ENCODE assay signal across 17 mouse cellular contexts in the genomic region with DNA sequence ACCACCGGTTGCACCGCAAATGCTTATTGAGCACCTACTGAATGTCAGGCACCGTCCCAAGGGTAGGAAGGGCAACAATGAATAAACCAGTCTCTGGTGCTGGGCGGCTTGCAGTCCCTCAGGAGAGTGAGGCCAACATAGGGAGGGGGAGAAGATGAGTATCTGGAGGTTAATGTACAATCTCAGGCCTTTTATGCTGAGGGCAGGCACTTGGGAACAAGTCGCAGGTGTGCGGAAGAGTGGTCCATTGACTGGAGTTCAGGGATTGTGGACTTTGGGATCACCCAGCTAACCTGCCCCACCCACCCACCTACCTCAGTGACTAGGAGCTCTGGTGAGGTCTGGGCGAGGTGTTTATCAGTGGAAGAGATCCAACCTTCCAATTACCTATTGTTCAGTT. TPM values are rescaled to one million over a fixed set of nuclear protein-coding genes. Genes with fewer than 3 reads are reported as not detected.
DNase-seq lines count a peak whose midpoint lies in the region; ATAC-seq and TF ChIP-seq lines count a peak whose summit lies in the region.
"Had no signal": no experiment of that assay in that cellular context is flagged by ENCODE, and none has a peak within 500 bp of the region (broad histone marks: within the 10 kb centered on the region; RNA-seq: fewer than 3 reads in every experiment).

No protein-coding gene starts in this region.

- DNase-seq in kidney, postnatal 10 days = peak; percentile 65
- DNase-seq in stomach, postnatal 0 days (ENCODE audit: low spot score) = peak; percentile 49
- DNase-seq in heart, postnatal 25 days (ENCODE audit: low spot score) = no peak
- no peak for DNase-seq in retina, postnatal 1 day
- DNase-seq in spleen, postnatal 14 days (ENCODE audit: low spot score in 2 of 2) = no peak
- DNase-seq: B cell, adult 2 months; cerebellum, adult 8-10 months; lung, embryonic 14.5 days; right cerebral cortex, postnatal 4 days had no signal

- TF ChIP-seq CTCF in intestine, postnatal 0 days (IDR thresholded peaks at IDR 0.05; ENCODE audit: low read depth) = no peak
- no peak for TF ChIP-seq CTCF in stomach, postnatal 0 days (IDR thresholded peaks at IDR 0.05; ENCODE audit: low read depth)

- WGBS in liver, embryonic 16.5 days (ENCODE audit: insufficient replicate concordance) = 60% methylated on average over 7 of the region's 7 CpGs
- 71% methylated on average over 7 of the region's 7 CpGs for WGBS in liver, embryonic 12.5 days (ENCODE audit: insufficient replicate concordance)
- 45% methylated on average over 7 of the region's 7 CpGs for WGBS in intestine, postnatal 0 days
- WGBS in stomach, postnatal 0 days = 60% methylated on average over 7 of the region's 7 CpGs

- H3K9ac ChIP-seq in liver, embryonic 16.5 days (ENCODE audit: low read depth, low read length) = no peak overlapping the region
- no peak overlapping the region for H3K9ac ChIP-seq in liver, embryonic 12.5 days
- no peak overlapping the region for H3K9ac ChIP-seq in intestine, postnatal 0 days (ENCODE audit: low read depth, low read length)
- H3K9ac ChIP-seq in stomach, postnatal 0 days (ENCODE audit: low read length) = no peak overlapping the region
- H3K9ac ChIP-seq: lung, embryonic 14.5 days; midbrain, embryonic 15.5 days; neural tube, embryonic 12.5 days had no signal

- peak; percentile 50 for ATAC-seq in liver, embryonic 16.5 days (ENCODE audit: low read depth)
- ATAC-seq in liver, embryonic 12.5 days = no peak
- peak; percentile 83 for ATAC-seq in intestine, postnatal 0 days
- ATAC-seq in stomach, postnatal 0 days (ENCODE audit: low FRiP score, low TSS enrichment) = 0 out of 2 replicates have a peak, but pooled peaks have one; percentile 21
- ATAC-seq: inflammation-experienced regulatory T-cells, adult 6 months; midbrain, embryonic 15.5 days had no signal

- no peaks in the 10 kb centered on the region for H3K9me3 ChIP-seq in liver, embryonic 16.5 days (replicated peaks; ENCODE audit: control insufficient read depth, low read length)
- no peaks in the 10 kb centered on the region for H3K9me3 ChIP-seq in liver, embryonic 12.5 days (replicated peaks)
- H3K9me3 ChIP-seq in intestine, postnatal 0 days (ENCODE audit: control insufficient read depth) = no peaks in the 10 kb centered on the region
- no peaks in the 10 kb centered on the region for H3K9me3 ChIP-seq in stomach, postnatal 0 days (ENCODE audit: control insufficient read depth, low read length)
- H3K9me3 ChIP-seq: heart, embryonic 10.5 days; hindbrain, embryonic 10.5 days; midbrain, embryonic 15.5 days; neural tube, embryonic 12.5 days had no signal

- intact Hi-C loops in heart, postnatal 25 days (cut with DNase I) = no loop called here

- H3K4me3 ChIP-seq in liver, embryonic 16.5 days (ENCODE audit: low read depth, low read length) = no peak overlapping the region
- H3K4me3 ChIP-seq in liver, embryonic 12.5 days = no peak overlapping the region
- H3K4me3 ChIP-seq in intestine, postnatal 0 days (ENCODE audit: low read depth, low read length) = no peak overlapping the region
- no peak overlapping the region for H3K4me3 ChIP-seq in stomach, postnatal 0 days (ENCODE audit: low read depth, low read length)
- H3K4me3 ChIP-seq: heart, embryonic 10.5 days; hindbrain, embryonic 10.5 days; midbrain, embryonic 15.5 days; neural tube, embryonic 12.5 days had no signal

- H3K27ac ChIP-seq in liver, embryonic 16.5 days (ENCODE audit: low read length) = no peak overlapping the region
- no peak overlapping the region for H3K27ac ChIP-seq in liver, embryonic 12.5 days
- peak overlapping the region; percentile 80 for H3K27ac ChIP-seq in intestine, postnatal 0 days (ENCODE audit: low read depth, low read length)
- H3K27ac ChIP-seq in stomach, postnatal 0 days (replicated peaks) = no peak overlapping the region
- H3K27ac ChIP-seq: heart, embryonic 10.5 days; hindbrain, embryonic 10.5 days; midbrain, embryonic 15.5 days; neural tube, embryonic 12.5 days had no signal

- H3K36me3 ChIP-seq in liver, embryonic 16.5 days (ENCODE audit: control insufficient read depth, insufficient read depth) = no peaks in the 10 kb centered on the region; the same call in 1 of the 2 replicates
- peaks cover 22% of the 10 kb centered on the region for H3K36me3 ChIP-seq in liver, embryonic 12.5 days
- peaks cover 27% of the 10 kb centered on the region; the same call in 1 of the 2 replicates for H3K36me3 ChIP-seq in intestine, postnatal 0 days (ENCODE audit: control insufficient read depth, insufficient read depth)
- no peaks in the 10 kb centered on the region for H3K36me3 ChIP-seq in stomach, postnatal 0 days (ENCODE audit: control insufficient read depth, insufficient read depth, low read length)

- H3K4me1 ChIP-seq in liver, embryonic 16.5 days (ENCODE audit: control insufficient read depth, low read depth, low read length) = peaks cover 17% of the 10 kb centered on the region
- peaks cover 61% of the 10 kb centered on the region for H3K4me1 ChIP-seq in liver, embryonic 12.5 days
- peaks cover 21% of the 10 kb centered on the region; the same call in 1 of the 2 replicates for H3K4me1 ChIP-seq in intestine, postnatal 0 days (replicated peaks; ENCODE audit: control insufficient read depth, insufficient read depth, low read length)
- peaks cover 10% of the 10 kb centered on the region for H3K4me1 ChIP-seq in stomach, postnatal 0 days (replicated peaks; ENCODE audit: control insufficient read depth, insufficient read depth)

- no peak for TF ChIP-seq EP300 in stomach, postnatal 0 days (optimal IDR thresholded peaks at IDR 0.05)

- H3K4me2 ChIP-seq in liver, embryonic 16.5 days (ENCODE audit: low read depth, low read length) = no peak overlapping the region
- no peak overlapping the region for H3K4me2 ChIP-seq in liver, embryonic 12.5 days
- H3K4me2 ChIP-seq in intestine, postnatal 0 days (replicated peaks; ENCODE audit: low read depth) = peak overlapping the region; percentile 35
- no peak overlapping the region for H3K4me2 ChIP-seq in stomach, postnatal 0 days (replicated peaks; ENCODE audit: low read depth)
- H3K4me2 ChIP-seq: lung, embryonic 14.5 days; midbrain, embryonic 15.5 days; neural tube, embryonic 12.5 days had no signal

- H3K27me3 ChIP-seq in liver, embryonic 16.5 days (ENCODE audit: control insufficient read depth, insufficient read depth, low read depth, low read length) = no peaks in the 10 kb centered on the region
- H3K27me3 ChIP-seq in liver, embryonic 12.5 days (replicated peaks) = no peaks in the 10 kb centered on the region
- no peaks in the 10 kb centered on the region for H3K27me3 ChIP-seq in intestine, postnatal 0 days (replicated peaks; ENCODE audit: control insufficient read depth, insufficient read depth, low read length)
- H3K27me3 ChIP-seq in stomach, postnatal 0 days (ENCODE audit: control insufficient read depth, insufficient read depth, low read length) = no peaks in the 10 kb centered on the region
- H3K27me3 ChIP-seq: midbrain, embryonic 15.5 days; neural tube, embryonic 12.5 days had no signal

RNA-seq across cellular contexts. Expression of a gene that starts 6.8 kb away (rescaled TPM):
- 17.1 and 20.5 TPM in 2 replicates for polyA plus RNA-seq in liver, embryonic 16.5 days (2015; fragmentation: Nextera tagmentation; extraction: Ambion mirVana)
- 22.1 and 24.9 TPM in 2 replicates for polyA plus RNA-seq in liver, embryonic 12.5 days (2016; fragmentation: Nextera tagmentation; extraction: Ambion mirVana)
- 109 and 127 TPM in 2 replicates for polyA plus RNA-seq in intestine, postnatal 0 days (2015; fragmentation: Nextera tagmentation; extraction: Ambion mirVana)
- 55.3 and 66.5 TPM in 2 replicates for polyA plus RNA-seq in stomach, postnatal 0 days (2015; fragmentation: Nextera tagmentation; extraction: Ambion mirVana)
- 100 to 1,000 TPM in 1 of 2 experiments, 10 to 100 TPM in 1; 85.0 to 102 TPM for total RNA-seq in heart, postnatal 25 days (2021)

Comparison
In these comparisons a context has a peak if more than half of its experiments do, and no peak if none do; other contexts are left out.
1. DNase-seq: peak in kidney, postnatal 10 days (single experiment) and stomach, postnatal 0 days (single experiment); none in heart, postnatal 25 days (single experiment), retina, postnatal 1 day (single experiment) and spleen, postnatal 14 days (0 of 2).